Mouse (Mus musculus) kidney, embryonic 14.5 days (tissue): ENCODE results near the gene Ltbp1. TPM values are rescaled to one million over a fixed set of nuclear protein-coding genes. Genes with fewer than 3 reads are reported as not detected.

Experiments used
- ATAC-seq: fragments of 200-750 bp; cut with Nextera tagmentation; 2 replicates; pipeline ENCODE4 v1.8.0; 2017; ENCODE audit warnings: moderate number of reproducible peaks, mild to moderate bottlenecking, moderate TSS enrichment, moderate library complexity; ENCODE audit not compliant: low FRiP score, low TSS enrichment
- H3K27ac ChIP-seq: fragments of 300-500 bp; sonication (generic); 2 replicates; pipeline ENCODE4 v1.5.1; 2014; ENCODE audit warnings: low read depth, mild to moderate bottlenecking, low read length, moderate library complexity, mixed read lengths
- H3K27me3 ChIP-seq: fragments of 300-500 bp; sonication (generic); 2 replicates; pipeline ENCODE4 v1.6.1; 2014; ENCODE audit warnings: mild to moderate bottlenecking, low read length; ENCODE audit not compliant: control insufficient read depth, insufficient read depth
- H3K36me3 ChIP-seq: fragments of 300-500 bp; sonication (generic); 2 replicates; pipeline ENCODE4 v1.6.1; 2014; ENCODE audit warnings: low read length, mixed read lengths; ENCODE audit not compliant: control insufficient read depth, insufficient read depth
- H3K4me1 ChIP-seq: fragments of 300-500 bp; sonication (generic); 2 replicates; pipeline ENCODE4 v1.6.1; 2014; ENCODE audit warnings: low read length, mixed read lengths; ENCODE audit not compliant: control insufficient read depth, insufficient read depth
- H3K4me2 ChIP-seq: fragments of 300-500 bp; sonication (generic); replicated peaks from 2 replicates; pipeline ENCODE4 v1.6.1; 2014; ENCODE audit warnings: low read depth, mild to moderate bottlenecking, low read length
- H3K4me3 ChIP-seq: fragments of 300-500 bp; sonication (generic); 2 replicates; pipeline ENCODE4 v1.5.1; 2014; ENCODE audit warnings: mild to moderate bottlenecking, low read length
- H3K9ac ChIP-seq: fragments of 300-500 bp; sonication (generic); 2 replicates; pipeline ENCODE4 v1.6.1; 2014; ENCODE audit warnings: low read depth, mild to moderate bottlenecking, low read length, moderate library complexity
- H3K9me3 ChIP-seq: fragments of 300-500 bp; sonication (generic); 2 replicates; pipeline ENCODE4 v1.6.1; 2016; ENCODE audit warnings: low read length; ENCODE audit not compliant: control insufficient read depth
- WGBS: fragments of 180-500 bp; shearing (Covaris S2); extraction: QIAGEN DNeasy Blood & Tissue Kit; methylation state at CpG from one replicate; pipeline ENCODE4 v1.1.7; 2014; 5-methylcytosine and 5-hydroxymethylcytosine counted together
- polyA plus RNA-seq: library from polyadenylated mRNA; unstranded; fragments of >200 nt; fragmentation: Nextera tagmentation; extraction: Ambion mirVana; gene quantifications from 2 replicates; pipeline ENCODE4 v1.2.1, GENCODE M21; 2014

Ltbp1 gene
- polyA plus RNA-seq, 1 experiment from 2014 or later = 54.7 TPM

DNA sequence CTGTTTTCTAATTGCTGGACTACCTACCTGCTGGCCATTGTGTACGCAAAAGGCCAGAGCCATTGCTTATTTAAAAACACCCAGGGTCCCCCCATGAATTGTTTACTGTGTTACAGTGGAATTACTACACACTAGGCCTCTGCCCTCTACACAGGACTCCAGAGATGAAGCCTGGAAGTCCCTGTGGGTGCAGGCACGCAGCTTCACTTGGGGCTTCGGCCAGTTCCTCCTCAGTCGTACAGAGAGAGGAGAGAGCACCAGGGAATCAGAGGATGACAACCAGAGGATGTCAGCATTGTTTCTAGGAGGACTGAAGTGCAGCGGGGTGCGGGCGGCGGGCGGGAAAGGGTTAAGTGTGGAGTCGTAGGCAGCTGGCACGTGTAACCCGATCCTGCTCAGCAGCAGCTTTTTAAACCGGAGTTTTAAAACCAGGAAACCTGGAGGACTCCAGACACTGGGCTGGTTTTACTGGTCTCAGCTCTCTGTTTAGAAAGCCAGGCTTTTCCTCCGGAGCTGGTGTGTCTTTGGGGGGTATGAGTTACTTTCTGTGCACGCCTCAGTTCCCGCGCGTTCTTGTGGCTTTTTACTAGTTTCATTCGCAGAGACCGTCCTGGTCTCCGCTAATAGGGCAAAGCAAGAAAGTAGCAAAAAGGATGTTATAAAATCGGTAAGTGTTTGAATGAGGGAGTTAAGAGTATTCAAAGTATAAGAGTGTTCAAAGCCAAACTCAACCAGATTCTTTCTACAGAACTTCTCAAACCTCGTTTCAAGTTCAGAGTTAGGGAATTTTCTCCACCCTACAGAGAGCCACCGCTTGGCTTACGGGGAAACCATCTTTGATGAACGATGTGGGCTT, 11.4 kb upstream of the Ltbp1 start:
- 3% methylated on average over 26 of the region's 26 CpGs for WGBS
- H3K4me1 ChIP-seq = peaks cover 17% of the 10 kb centered on the region

DNA sequence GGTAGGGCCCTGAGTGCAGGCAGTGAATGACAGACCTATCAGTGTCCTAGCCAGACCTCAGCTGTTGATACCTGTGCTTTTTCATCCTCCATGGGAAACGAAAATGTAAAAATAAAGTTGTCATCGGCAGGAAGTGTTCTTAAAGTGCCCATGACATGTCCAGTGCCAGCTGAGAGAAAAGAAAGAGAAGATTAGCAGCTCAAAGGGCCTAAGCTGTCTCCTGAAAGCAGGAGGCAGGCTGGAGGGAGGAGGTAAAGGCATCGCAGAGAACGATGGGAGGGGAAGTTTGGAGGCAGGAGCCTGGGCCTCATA, 10.8 kb upstream of the Ltbp1 start:
- ATAC-seq = no peak
- Histone ChIP-seq H3K4me1 (peaks cover 17% of the 10 kb centered on the region), H3K4me2 (peak overlapping the region; percentile 50), H3K9ac (peak overlapping the region; percentile 54; the same call in 1 of the 2 replicates), H3K27me3 (no peaks in the 10 kb centered on the region), H3K4me3 (peak overlapping the region; percentile 32), H3K36me3 (no peaks in the 10 kb centered on the region), H3K9me3 (no peaks in the 10 kb centered on the region), H3K27ac (peak overlapping the region; percentile 88)
- WGBS = 2% methylated on average over 4 of the region's 4 CpGs

More for the DNA sequence above, 11.4 kb upstream of the Ltbp1 start:
- Histone ChIP-seq H3K4me2 (peak overlapping the region; percentile 50), H3K36me3 (no peaks in the 10 kb centered on the region), H3K27ac (peak overlapping the region; percentile 88), H3K9me3 (no peaks in the 10 kb centered on the region), H3K27me3 (no peaks in the 10 kb centered on the region), H3K4me3 (peak overlapping the region; percentile 32), H3K9ac (peak overlapping the region; percentile 54; the same call in 1 of the 2 replicates)
- peak; percentile 95 for ATAC-seq

DNA sequence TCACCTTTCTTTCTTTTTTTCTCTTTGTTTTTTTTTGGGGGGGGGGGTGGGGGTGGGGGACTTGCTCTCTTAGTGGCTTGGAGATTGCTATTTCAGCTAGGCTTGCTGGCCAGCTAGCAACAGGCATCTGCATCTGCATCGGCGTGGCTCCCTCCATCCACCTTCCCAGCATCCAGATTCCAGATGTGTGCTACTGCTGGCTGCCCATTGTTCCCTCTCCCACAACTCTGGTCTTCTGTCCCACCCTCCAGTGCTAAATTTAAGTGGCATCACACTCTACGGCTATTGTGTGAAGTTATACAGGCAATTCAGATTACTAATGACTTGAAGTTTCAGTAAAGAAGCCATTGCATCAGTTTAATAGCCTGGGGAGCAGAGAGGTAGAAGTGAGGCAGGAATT, 10.1 kb upstream of the Ltbp1 start:
- Histone ChIP-seq H3K4me3 (no peak overlapping the region), H3K9ac (no peak overlapping the region), H3K27ac (no peak overlapping the region), H3K4me1 (peaks cover 17% of the 10 kb centered on the region), H3K36me3 (no peaks in the 10 kb centered on the region), H3K27me3 (no peaks in the 10 kb centered on the region), H3K4me2 (no peak overlapping the region), H3K9me3 (no peaks in the 10 kb centered on the region)
- 50% methylated on average over 3 of the region's 3 CpGs for WGBS
- ATAC-seq = no peak

DNA sequence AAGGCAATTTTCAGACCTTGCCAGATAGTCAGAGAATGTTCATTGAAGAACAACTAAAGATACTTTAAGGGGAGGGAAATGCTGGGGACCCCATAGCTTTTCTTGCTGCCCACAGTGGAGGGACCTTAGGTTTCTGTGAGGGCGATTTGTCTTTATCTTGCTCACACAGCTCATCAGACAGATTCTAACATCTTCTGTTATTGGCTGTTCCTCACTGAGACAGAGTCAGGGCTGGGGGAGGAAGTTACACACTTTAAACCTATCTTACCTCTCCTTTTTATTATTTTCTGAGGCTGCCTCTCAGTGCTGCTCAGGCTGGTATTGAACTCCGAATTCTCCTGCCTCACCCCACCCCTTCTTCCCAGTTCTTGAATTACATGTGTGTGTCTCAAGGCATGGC, 5.3 kb upstream of the Ltbp1 start:
- no peaks in the 10 kb centered on the region for H3K9me3 ChIP-seq
- H3K4me3 ChIP-seq = no peak overlapping the region
- 80% methylated on average over 2 of the region's 2 CpGs for WGBS
- H3K27ac ChIP-seq = no peak overlapping the region
- ATAC-seq = no peak
- H3K27me3 ChIP-seq = no peaks in the 10 kb centered on the region
- H3K4me1 ChIP-seq = peaks cover 3% of the 10 kb centered on the region; the same call in 1 of the 2 replicates
- no peaks in the 10 kb centered on the region for H3K36me3 ChIP-seq
- no peak overlapping the region for H3K9ac ChIP-seq
- no peak overlapping the region for H3K4me2 ChIP-seq

DNA sequence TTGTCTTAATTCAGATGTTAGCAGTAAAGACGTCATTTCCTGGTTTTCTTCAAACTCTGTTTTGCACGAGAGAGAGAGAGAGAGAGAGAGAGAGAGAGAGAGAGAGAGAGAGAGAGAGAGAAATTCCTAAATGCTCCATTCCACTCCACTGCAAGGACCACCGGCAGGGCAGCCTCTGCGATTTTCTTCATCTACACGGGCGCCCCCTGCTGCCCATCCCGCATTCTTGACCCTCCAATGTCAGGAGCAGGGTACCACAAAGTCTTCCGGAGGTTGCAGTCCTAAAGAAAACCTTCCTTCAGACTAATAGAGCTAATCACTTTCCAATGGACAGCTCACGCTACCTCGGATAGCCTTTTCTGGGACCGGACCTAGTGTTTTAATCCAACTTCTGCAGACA, 548 bp upstream of the Ltbp1 start:
- H3K4me3 ChIP-seq = peak overlapping the region; percentile 90
- H3K27me3 ChIP-seq = no peaks in the 10 kb centered on the region
- H3K36me3 ChIP-seq = peaks cover 8% of the 10 kb centered on the region
- H3K4me1 ChIP-seq = peaks cover 11% of the 10 kb centered on the region
- H3K4me2 ChIP-seq = peak overlapping the region; percentile 70
- WGBS = under 1% methylated on average over 11 of the region's 11 CpGs
- peak overlapping the region; percentile 91 for H3K27ac ChIP-seq
- no peaks in the 10 kb centered on the region for H3K9me3 ChIP-seq
- H3K9ac ChIP-seq = peak overlapping the region; percentile 91
- peak; percentile 87 for ATAC-seq

DNA sequence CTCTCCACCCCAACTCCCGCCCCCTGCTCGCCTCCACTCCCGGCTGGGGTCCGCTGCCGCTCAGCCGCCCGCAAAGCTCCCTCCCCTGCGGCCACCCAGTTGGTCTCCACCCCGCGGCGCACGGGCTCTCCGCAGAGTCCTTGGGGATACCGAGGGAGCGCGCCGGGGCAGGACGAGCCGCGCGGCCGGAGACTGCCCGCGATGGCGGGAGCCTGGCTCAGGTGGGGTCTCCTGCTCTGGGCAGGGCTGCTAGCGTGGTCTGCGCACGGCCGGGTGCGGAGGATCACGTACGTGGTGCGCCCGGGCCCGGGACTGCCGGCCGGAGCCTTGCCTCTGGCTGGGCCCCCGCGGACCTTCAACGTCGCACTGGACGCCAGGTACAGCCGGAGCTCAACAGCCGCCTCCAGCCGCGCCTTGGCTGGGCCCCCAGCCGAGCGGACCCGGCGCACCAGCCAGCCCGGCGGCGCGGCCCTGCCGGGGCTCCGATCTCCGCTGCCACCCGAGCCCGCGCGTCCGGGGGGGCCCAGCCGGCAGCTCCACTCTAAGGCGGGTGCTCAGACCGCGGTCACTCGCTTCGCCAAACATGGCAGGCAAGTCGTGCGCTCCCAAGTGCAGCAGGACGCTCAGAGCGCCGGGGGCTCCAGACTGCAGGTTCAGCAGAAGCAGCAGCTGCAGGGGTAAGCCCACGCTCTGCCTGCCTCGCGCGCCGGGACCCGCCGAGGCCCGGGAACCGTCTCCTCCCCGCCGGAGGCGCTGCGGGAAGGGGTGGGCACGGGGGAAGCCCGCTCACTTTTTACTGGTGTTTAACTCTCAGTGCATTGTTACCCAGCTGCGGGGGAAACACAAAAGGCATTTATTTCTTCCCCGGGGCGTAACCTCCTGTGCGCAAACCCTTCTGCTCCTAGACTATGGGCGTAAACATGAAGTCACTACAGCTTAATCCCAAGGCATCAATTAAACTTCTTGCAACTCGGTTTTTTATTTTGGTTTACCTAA, 615 bp downstream of the Ltbp1 start:
- no peaks in the 10 kb centered on the region for H3K27me3 ChIP-seq
- H3K27ac ChIP-seq = peak overlapping the region; percentile 91
- H3K4me1 ChIP-seq = peaks cover 11% of the 10 kb centered on the region
- no peaks in the 10 kb centered on the region for H3K9me3 ChIP-seq
- peak overlapping the region; percentile 70 for H3K4me2 ChIP-seq
- H3K36me3 ChIP-seq = peaks cover 12% of the 10 kb centered on the region
- under 1% methylated on average over 88 of the region's 94 CpGs for WGBS
- ATAC-seq = peak; percentile 81
- H3K9ac ChIP-seq = peak overlapping the region; percentile 91
- peak overlapping the region; percentile 90 for H3K4me3 ChIP-seq

DNA sequence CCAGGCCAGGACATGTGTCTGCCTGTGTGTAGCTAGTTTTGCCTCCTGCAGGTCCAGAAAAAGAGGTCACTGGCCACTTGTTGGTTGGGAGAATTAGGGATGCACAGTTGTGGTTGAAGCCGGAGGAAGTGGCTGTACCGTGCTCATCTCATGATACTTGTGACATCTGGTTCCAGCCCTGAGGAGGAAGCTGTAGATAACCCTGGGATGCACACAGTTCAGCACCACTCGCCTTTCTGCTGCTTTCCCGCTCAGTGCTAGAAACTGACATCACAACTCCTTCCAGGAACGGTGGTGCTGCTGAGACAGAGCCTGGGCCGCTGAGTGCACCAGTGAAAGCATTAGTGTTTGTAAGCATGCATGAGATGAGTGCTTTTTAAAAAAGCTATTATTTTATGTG, 5.6 kb downstream of the Ltbp1 start:
- H3K9me3 ChIP-seq = no peaks in the 10 kb centered on the region
- no peak for ATAC-seq

DNA sequence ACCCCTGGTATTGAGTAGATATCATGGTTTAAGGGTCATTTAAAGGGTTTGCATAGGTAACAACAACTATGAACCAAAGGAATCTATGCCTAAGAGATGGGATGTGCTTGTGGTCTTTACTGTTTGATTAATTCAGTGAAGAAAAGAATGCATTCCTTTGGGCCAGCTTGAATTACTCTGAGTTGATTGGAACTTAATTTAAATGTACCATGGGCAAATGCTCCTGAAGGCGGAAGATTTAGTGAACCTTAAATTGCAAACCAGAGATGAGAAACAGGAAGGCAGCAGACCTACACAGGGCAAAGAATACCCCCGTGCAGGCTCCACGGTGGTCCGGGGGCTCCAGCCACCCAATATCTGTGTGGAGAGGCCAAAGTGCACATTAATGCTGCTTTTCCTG, 7.8 kb downstream of the Ltbp1 start:
- H3K27me3 ChIP-seq = no peaks in the 10 kb centered on the region
- no peak overlapping the region for H3K4me3 ChIP-seq
- H3K4me2 ChIP-seq = no peak overlapping the region
- H3K9ac ChIP-seq = no peak overlapping the region
- peaks cover 19% of the 10 kb centered on the region for H3K4me1 ChIP-seq
- H3K27ac ChIP-seq = no peak overlapping the region
- 18% methylated on average over 4 of the region's 4 CpGs for WGBS
- no peak for ATAC-seq
- H3K9me3 ChIP-seq = no peaks in the 10 kb centered on the region
- H3K36me3 ChIP-seq = peaks cover 18% of the 10 kb centered on the region

More for the DNA sequence above, 5.6 kb downstream of the Ltbp1 start:
- H3K4me3 ChIP-seq = no peak overlapping the region
- no peak overlapping the region for H3K4me2 ChIP-seq
- 82% methylated on average over 6 of the region's 6 CpGs for WGBS
- H3K4me1 ChIP-seq = peaks cover 30% of the 10 kb centered on the region
- no peak overlapping the region for H3K27ac ChIP-seq
- H3K36me3 ChIP-seq = peaks cover 18% of the 10 kb centered on the region
- H3K27me3 ChIP-seq = no peaks in the 10 kb centered on the region
- no peak overlapping the region for H3K9ac ChIP-seq
